Mouse (Mus musculus) neural tube, embryonic 14.5 days (tissue): Measurements from ENCODE around the gene Naa10. TPM values are rescaled to one million over a fixed set of nuclear protein-coding genes. Genes with fewer than 3 reads are reported as not detected.

Source experiments
- ATAC-seq: fragments of 200-750 bp; cut with Nextera tagmentation; 2 replicates; pipeline ENCODE4 v1.8.0; 2017; ENCODE audit warnings: low read depth, mild to moderate bottlenecking, moderate TSS enrichment, moderate library complexity
- H3K27ac ChIP-seq: fragments of 300-500 bp; sonication (generic); 2 replicates; pipeline ENCODE4 v1.5.1; 2014; ENCODE audit warnings: low read depth, mild to moderate bottlenecking, control low read depth, low read length, moderate library complexity, mixed read lengths
- H3K27me3 ChIP-seq: fragments of 300-500 bp; sonication (generic); 2 replicates; pipeline ENCODE4 v1.6.1; 2014; ENCODE audit warnings: low read length; ENCODE audit not compliant: control insufficient read depth, insufficient read depth
- H3K36me3 ChIP-seq: fragments of 300-500 bp; sonication (generic); 2 replicates; pipeline ENCODE4 v1.6.1; 2014; ENCODE audit warnings: low read length, mixed read lengths; ENCODE audit not compliant: control insufficient read depth, insufficient read depth
- H3K4me1 ChIP-seq: fragments of 300-500 bp; sonication (generic); 2 replicates; pipeline ENCODE4 v1.6.1; 2014; ENCODE audit warnings: low read length; ENCODE audit not compliant: control insufficient read depth, insufficient read depth
- H3K4me2 ChIP-seq: fragments of 300-500 bp; sonication (generic); 2 replicates; pipeline ENCODE4 v1.6.1; 2014; ENCODE audit warnings: mild to moderate bottlenecking, low read depth, low read length, control low read depth
- H3K4me3 ChIP-seq: fragments of 300-500 bp; sonication (generic); 2 replicates; pipeline ENCODE4 v1.5.1; 2014; ENCODE audit warnings: low read depth, low read length, control low read depth, mixed read lengths
- H3K9ac ChIP-seq: fragments of 300-500 bp; sonication (generic); replicated peaks from 2 replicates; pipeline ENCODE4 v1.6.1; 2014; ENCODE audit warnings: low read depth, mild to moderate bottlenecking, control low read depth, low read length, mixed read lengths
- H3K9me3 ChIP-seq: fragments of 300-500 bp; sonication (generic); 2 replicates; pipeline ENCODE4 v1.6.1; 2016; ENCODE audit warnings: low read length; ENCODE audit not compliant: control insufficient read depth
- whole genome bisulfite sequencing: fragments of 180-500 bp; shearing (Covaris S2); extraction: QIAGEN DNeasy Blood & Tissue Kit; methylation state at CpG from one replicate; pipeline ENCODE4 v1.1.7; 2014; 5-methylcytosine and 5-hydroxymethylcytosine counted together
- polyA plus RNA-seq: library from polyadenylated mRNA; unstranded; fragments of >200 nt; fragmentation: Nextera tagmentation; extraction: Ambion mirVana; gene quantifications from 2 replicates; pipeline ENCODE4 v1.2.1, GENCODE M21; 2014

Naa10 gene
- polyA plus RNA-seq = 94.5 and 106 TPM in 2 replicates

GRCm38 (mm10) chrX:73921823-73922549, at the start of gene Naa10, which contains the start of gene Arhgap4:
Naa10 (minus strand) TSS chrX:73921944.
Arhgap4 (minus strand) TSS chrX:73921870.
- 0 out of 2 replicates have a peak, but pooled peaks cover 5% of the 10 kb centered on the region for H3K36me3 ChIP-seq
- no peaks in the 10 kb centered on the region for H3K9me3 ChIP-seq
- peak within 1 kb of the TSS; percentile 61 for H3K9ac ChIP-seq
- H3K27me3 ChIP-seq = no peaks in the 10 kb centered on the region
- peak; percentile 99 for ATAC-seq
- H3K4me3 ChIP-seq = peak within 1 kb of the TSS; percentile 54
- H3K4me1 ChIP-seq = no peaks in the 10 kb centered on the region
- H3K4me2 ChIP-seq = peak within 1 kb of the TSS; percentile 60
- 19% methylated on average over 43 of the region's 43 CpGs for WGBS
- H3K27ac ChIP-seq = peak within 1 kb of the TSS; percentile 70

GRCm38 (mm10) chrX:73970781-73971180, 49.0 kb upstream of the Naa10 start:
- H3K27me3 ChIP-seq = no peaks in the 10 kb centered on the region
- H3K36me3 ChIP-seq = no peaks in the 10 kb centered on the region
- H3K9ac ChIP-seq = no peak overlapping the region
- no peaks in the 10 kb centered on the region for H3K9me3 ChIP-seq
- no peak overlapping the region for H3K4me3 ChIP-seq
- H3K4me1 ChIP-seq = no peaks in the 10 kb centered on the region
- H3K4me2 ChIP-seq = no peak overlapping the region
- no peak for ATAC-seq
- H3K27ac ChIP-seq = no peak overlapping the region

GRCm38 (mm10) chrX:73969729-73970128, 48.0 kb upstream of the Naa10 start:
- Histone ChIP-seq H3K9me3 (no peaks in the 10 kb centered on the region), H3K27ac (no peak overlapping the region), H3K4me3 (no peak overlapping the region), H3K4me2 (no peak overlapping the region), H3K27me3 (no peaks in the 10 kb centered on the region), H3K9ac (no peak overlapping the region), H3K36me3 (no peaks in the 10 kb centered on the region), H3K4me1 (no peaks in the 10 kb centered on the region)
- WGBS = 98% methylated on average over 2 of the region's 2 CpGs
- no peak for ATAC-seq

GRCm38 (mm10) chrX:73969167-73969566, 47.4 kb upstream of the Naa10 start:
- Histone ChIP-seq H3K4me1 (0 out of 2 replicates have a peak, but pooled peaks cover 3% of the 10 kb centered on the region), H3K9ac (no peak overlapping the region), H3K27ac (no peak overlapping the region), H3K27me3 (no peaks in the 10 kb centered on the region), H3K36me3 (no peaks in the 10 kb centered on the region), H3K9me3 (no peaks in the 10 kb centered on the region), H3K4me3 (no peak overlapping the region), H3K4me2 (no peak overlapping the region)
- ATAC-seq = no peak
- WGBS = 86% methylated on average over 1 of the region's 1 CpGs

GRCm38 (mm10) chrX:73967177-73968075, 45.7 kb upstream of the Naa10 start:
- peak; percentile 86 for ATAC-seq
- Histone ChIP-seq H3K9me3 (no peaks in the 10 kb centered on the region), H3K27me3 (no peaks in the 10 kb centered on the region), H3K4me2 (peak overlapping the region; percentile 49), H3K4me1 (peaks cover 9% of the 10 kb centered on the region; the same call in 1 of the 2 replicates), H3K4me3 (peak overlapping the region; percentile 55), H3K36me3 (no peaks in the 10 kb centered on the region), H3K27ac (peak overlapping the region; percentile 93), H3K9ac (peak overlapping the region; percentile 69)
- WGBS = 9% methylated on average over 55 of the region's 60 CpGs

GRCm38 (mm10) chrX:73966248-73967176, 44.8 kb upstream of the Naa10 start, which contains the start of gene Hcfc1:
Hcfc1 (minus strand) TSS chrX:73966357.
- Histone ChIP-seq H3K36me3 (no peaks in the 10 kb centered on the region), H3K4me3 (peak within 1 kb of the TSS; percentile 55), H3K4me1 (peaks cover 9% of the 10 kb centered on the region; the same call in 1 of the 2 replicates), H3K27me3 (no peaks in the 10 kb centered on the region), H3K4me2 (peak within 1 kb of the TSS; percentile 71), H3K9me3 (no peaks in the 10 kb centered on the region), H3K9ac (peak within 1 kb of the TSS; percentile 69), H3K27ac (peak within 1 kb of the TSS; percentile 93)
- peak; percentile 75 for ATAC-seq
- 22% methylated on average over 52 of the region's 58 CpGs for WGBS

DNA sequence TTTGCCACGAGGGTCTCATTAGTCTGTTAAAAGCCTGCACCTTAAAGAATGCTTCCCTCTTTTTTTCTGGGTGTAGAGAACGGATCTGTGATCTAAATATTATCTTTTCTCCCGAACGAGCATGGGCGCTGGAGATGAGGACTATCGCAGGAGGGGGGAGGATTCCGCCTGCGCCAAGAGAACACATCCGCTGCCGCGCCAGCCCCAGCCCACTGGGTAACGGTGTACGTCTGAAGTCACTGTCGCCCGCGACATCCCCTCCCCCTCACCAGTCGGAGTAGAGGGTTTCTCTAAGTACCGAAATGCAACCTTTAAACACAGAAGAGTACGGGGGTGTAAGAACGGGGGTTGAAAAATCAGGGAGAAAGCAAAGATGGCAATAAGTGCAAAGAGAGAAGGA, 43.6 kb upstream of the Naa10 start:
- no peak for ATAC-seq

GRCm38 (mm10) chrX:73964363-73964762, 42.6 kb upstream of the Naa10 start:
- Histone ChIP-seq H3K4me3 (peak overlapping the region; percentile 55), H3K9me3 (no peaks in the 10 kb centered on the region), H3K4me1 (peaks cover 9% of the 10 kb centered on the region; the same call in 1 of the 2 replicates), H3K27ac (no peak overlapping the region), H3K9ac (peak overlapping the region; percentile 21; the same call in 1 of the 2 replicates), H3K36me3 (0 out of 2 replicates have a peak, but pooled peaks cover under 1% of the 10 kb centered on the region), H3K4me2 (peak overlapping the region; percentile 71), H3K27me3 (no peaks in the 10 kb centered on the region)
- ATAC-seq = no peak
- 49% methylated on average over 3 of the region's 3 CpGs for WGBS

More for the DNA sequence above, 43.6 kb upstream of the Naa10 start:
- peaks cover 9% of the 10 kb centered on the region; the same call in 1 of the 2 replicates for H3K4me1 ChIP-seq
- WGBS = 18% methylated on average over 18 of the region's 20 CpGs
- H3K9me3 ChIP-seq = no peaks in the 10 kb centered on the region
- peak overlapping the region; percentile 55 for H3K4me3 ChIP-seq
- no peaks in the 10 kb centered on the region for H3K36me3 ChIP-seq
- H3K9ac ChIP-seq = peak overlapping the region; percentile 69
- H3K27me3 ChIP-seq = no peaks in the 10 kb centered on the region
- peak overlapping the region; percentile 93 for H3K27ac ChIP-seq
- H3K4me2 ChIP-seq = peak overlapping the region; percentile 71
